Mouse (Mus musculus) right cerebral cortex, postnatal 14 days (tissue): ENCODE measurements around the gene Olfr937.

Source experiments
- DNase-seq: peaks from one replicate; pipeline ENCODE4 v3.0.0; 2022

The Olfr937 gene

DNA sequence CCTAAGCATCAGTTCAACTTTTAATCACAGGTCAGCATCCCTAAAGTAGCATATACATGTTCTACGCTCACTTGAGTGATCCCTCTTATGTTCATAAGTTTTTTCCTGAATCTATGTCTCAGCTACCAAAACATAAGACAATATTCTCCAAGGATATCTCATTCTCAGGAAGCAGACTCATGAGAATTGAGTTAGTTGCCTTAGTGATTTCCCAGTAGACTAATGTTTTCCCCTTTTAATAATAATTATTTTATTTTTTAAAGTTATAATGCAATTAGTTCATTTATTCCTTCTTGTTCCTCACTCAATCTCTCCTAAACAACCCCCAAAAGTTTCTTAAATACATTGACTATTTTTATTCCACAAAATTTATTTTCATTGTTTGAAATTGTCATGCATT is at the start of gene Olfr937:
Gene Olfr937 (minus strand): TSS at position 101 of the 400 bp plus-strand sequence.
- no peak for DNase-seq

DNA sequence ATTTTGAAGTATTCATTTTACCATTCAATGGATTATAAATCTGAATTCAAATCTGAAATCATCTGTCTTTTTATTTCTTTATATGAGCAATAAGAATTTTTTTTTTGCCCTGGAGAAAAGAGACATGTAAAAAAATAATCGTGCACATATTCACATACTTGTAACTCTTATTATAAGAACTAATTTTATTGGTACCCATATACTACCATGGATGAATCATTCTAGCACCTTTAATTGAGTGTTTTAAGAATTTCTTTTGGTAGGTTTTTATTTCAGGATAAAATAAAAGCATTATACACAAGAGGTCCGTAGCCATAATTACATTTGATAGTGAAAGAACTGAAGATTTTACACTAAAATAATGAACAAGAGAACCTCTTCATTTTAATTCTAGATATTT is 14.0 kb upstream of the Olfr937 start, which contains the start of gene Olfr938:
Gene Olfr938 (minus strand): TSS at position 101 of the 400 bp plus-strand sequence.
- no peak for DNase-seq

DNA sequence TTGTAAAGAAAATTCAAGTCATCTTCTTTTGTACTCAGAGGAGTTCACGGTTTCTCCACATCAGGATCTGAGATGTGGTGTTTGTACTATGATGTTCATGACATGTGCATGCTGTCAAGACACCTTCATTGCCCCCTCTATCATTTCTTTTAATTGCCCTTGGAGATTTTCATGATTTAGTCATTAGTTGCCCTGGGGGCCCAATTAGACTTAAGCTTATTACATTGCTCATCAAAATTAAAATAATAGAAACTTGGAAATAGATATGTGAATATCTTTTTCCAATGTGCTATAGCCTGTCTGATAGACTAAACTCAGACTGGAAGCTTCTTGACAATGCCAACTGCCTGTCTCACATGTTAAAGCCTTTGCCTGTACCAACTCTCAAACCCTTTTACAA is 41.5 kb downstream of the Olfr937 start, which contains the start of gene Olfr146:
Gene Olfr146 (minus strand): TSS at position 101 of the 400 bp plus-strand sequence.
- no peak for DNase-seq
